Mouse (Mus musculus): ENCODE results near the gene Fv1. TPM values are rescaled to one million over a fixed set of nuclear protein-coding genes. Genes with fewer than 3 reads are reported as not detected.
A peak's percentile ranks its signal among the peaks of the same experiment; 100 is the strongest.

Fv1 gene
- polyA plus RNA-seq, 1 experiment: 1.8 TPM

DNA sequence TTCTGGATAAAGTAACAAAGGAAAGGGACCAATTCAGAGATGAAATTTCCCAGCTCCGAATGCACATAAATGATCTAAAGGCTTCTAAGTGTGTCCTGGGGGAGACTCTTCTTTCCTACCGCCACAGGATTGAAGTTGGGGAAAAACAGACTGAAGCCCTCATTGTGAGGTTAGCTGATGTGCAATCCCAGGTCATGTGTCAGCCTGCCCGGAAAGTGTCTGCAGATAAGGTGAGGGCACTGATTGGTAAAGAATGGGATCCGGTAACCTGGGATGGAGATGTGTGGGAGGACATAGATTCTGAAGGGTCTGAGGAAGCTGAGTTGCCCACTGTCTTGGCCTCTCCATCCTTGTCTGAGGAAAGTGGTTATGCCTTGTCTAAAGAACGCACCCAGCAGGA is 459 bp downstream of the Fv1 start:
- H3K4me1 ChIP-seq (ENCODE audit: control insufficient read depth, insufficient read depth, low read length): peaks cover 12% of the 10 kb centered on the region
- H3K36me3 ChIP-seq (ENCODE audit: control insufficient read depth, insufficient read depth, low read length): peaks cover 2% of the 10 kb centered on the region; the same call in 1 of the 2 replicates
- H3K4me3 ChIP-seq (ENCODE audit: control insufficient read depth, low read depth, low read length): peak overlapping the region; percentile 98
- TF ChIP-seq POLR2A (IDR thresholded peaks at IDR 0.05; ENCODE audit: control insufficient read depth, low read depth, low read length): no peak
- no peak for TF ChIP-seq CTCF (IDR thresholded peaks at IDR 0.05; ENCODE audit: control insufficient read depth, insufficient read depth, insufficient replicate concordance, low read depth, low read length)
- peak overlapping the region; percentile 61 for H3K27ac ChIP-seq (ENCODE audit: control insufficient read depth, insufficient read depth, low read depth, low read length)
- no peaks in the 10 kb centered on the region for H3K27me3 ChIP-seq (ENCODE audit: control insufficient read depth, insufficient read depth, low read length)

DNA sequence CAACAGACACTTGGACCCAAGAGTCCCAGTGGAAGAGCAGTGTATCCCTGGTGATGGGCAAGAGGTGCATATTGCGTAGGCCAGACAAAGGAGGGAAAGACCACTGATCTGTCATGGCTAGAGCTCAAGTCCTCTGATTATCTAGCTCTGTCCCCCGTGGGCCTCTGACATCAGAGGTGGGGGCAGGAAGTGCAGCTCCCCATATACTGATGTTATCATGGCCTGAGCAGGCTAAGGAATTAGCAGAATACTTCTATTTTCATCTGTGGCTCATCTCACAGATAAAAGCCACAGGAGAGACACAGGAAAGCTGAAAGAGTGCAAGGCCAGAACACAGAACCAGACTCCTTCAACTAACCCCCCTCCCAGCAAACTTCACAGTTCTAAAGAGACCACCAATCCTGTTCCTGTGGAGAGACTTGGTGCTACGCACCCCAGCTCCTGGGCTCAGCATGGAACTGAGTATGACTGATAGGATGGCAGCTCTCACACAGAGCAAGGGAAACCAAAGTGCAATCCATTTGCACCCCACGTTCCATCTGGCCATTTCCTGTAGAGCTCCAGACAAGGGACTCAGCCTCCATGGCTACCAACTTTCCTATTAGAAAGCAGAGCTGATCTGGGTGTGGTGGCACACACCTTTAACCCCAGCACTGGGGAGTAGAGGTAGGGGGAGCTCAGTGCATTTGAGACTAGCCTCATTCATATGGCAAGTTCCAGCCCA is 7.2 kb downstream of the Fv1 start:
- Histone ChIP-seq H3K4me1 (ENCODE audit: control insufficient read depth, insufficient read depth, low read length) (no peaks in the 10 kb centered on the region), H3K27ac (ENCODE audit: control insufficient read depth, insufficient read depth, low read depth, low read length) (no peak overlapping the region), H3K27me3 (ENCODE audit: control insufficient read depth, insufficient read depth, low read length) (no peaks in the 10 kb centered on the region), H3K4me3 (ENCODE audit: control insufficient read depth, low read depth, low read length) (no peak overlapping the region), H3K36me3 (ENCODE audit: control insufficient read depth, insufficient read depth, low read length) (peaks cover 7% of the 10 kb centered on the region)
- no peak for TF ChIP-seq CTCF (IDR thresholded peaks at IDR 0.05; ENCODE audit: control insufficient read depth, insufficient read depth, insufficient replicate concordance, low read depth, low read length)
- no peak for TF ChIP-seq POLR2A (IDR thresholded peaks at IDR 0.05; ENCODE audit: control insufficient read depth, low read depth, low read length)

DNA sequence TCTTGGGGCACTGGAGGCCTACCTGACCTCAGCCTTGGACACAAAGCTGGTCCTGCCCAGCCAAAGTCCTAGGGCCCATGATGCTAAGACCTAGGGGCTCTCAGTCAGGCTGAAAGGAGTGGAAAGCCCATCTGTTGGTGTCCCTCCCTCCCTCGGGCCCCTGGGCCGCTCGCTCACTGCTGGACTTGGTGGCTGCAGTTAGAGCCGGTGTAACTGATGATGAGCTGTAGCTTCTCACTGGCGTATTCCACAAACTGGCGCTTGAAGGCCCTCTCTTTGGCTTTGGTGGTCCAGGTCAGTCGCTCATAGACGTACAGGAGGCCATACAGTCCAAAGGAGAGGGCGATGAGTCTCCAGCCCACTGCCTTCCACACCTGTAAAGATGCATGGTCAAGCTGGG is 9.8 kb downstream of the Fv1 start:
- Histone ChIP-seq H3K4me1 (ENCODE audit: control insufficient read depth, insufficient read depth, low read length) (no peaks in the 10 kb centered on the region), H3K27ac (ENCODE audit: control insufficient read depth, insufficient read depth, low read depth, low read length) (no peak overlapping the region), H3K4me3 (ENCODE audit: control insufficient read depth, low read depth, low read length) (no peak overlapping the region), H3K27me3 (ENCODE audit: control insufficient read depth, insufficient read depth, low read length) (no peaks in the 10 kb centered on the region), H3K36me3 (ENCODE audit: control insufficient read depth, insufficient read depth, low read length) (peaks cover 17% of the 10 kb centered on the region)
- TF ChIP-seq CTCF (IDR thresholded peaks at IDR 0.05; ENCODE audit: control insufficient read depth, insufficient read depth, insufficient replicate concordance, low read depth, low read length) (no peak), POLR2A (IDR thresholded peaks at IDR 0.05; ENCODE audit: control insufficient read depth, low read depth, low read length) (no peak)

DNA sequence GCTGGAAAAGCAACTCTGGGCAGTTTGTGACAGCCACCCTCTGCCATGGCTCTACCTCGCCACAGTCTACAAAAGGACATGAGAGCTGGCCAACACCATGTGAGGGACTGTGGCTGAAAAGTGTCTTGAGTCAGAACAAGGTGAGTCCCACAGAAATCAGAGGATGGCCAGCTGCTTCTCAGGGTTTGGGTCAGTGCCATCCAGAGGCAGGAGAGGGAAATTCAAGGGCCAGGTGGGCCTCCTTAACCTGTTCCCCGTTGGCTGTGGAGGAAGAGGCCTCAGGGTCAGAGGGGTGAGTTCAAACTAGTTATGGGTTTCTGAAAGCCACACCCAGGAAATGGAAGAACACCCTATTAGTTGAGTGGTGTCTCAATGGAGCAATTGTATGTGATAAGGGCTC is 10.7 kb downstream of the Fv1 start:
- Histone ChIP-seq H3K27me3 (ENCODE audit: control insufficient read depth, insufficient read depth, low read length) (no peaks in the 10 kb centered on the region), H3K4me1 (ENCODE audit: control insufficient read depth, insufficient read depth, low read length) (no peaks in the 10 kb centered on the region), H3K27ac (ENCODE audit: control insufficient read depth, insufficient read depth, low read depth, low read length) (no peak overlapping the region), H3K4me3 (ENCODE audit: control insufficient read depth, low read depth, low read length) (no peak overlapping the region), H3K36me3 (ENCODE audit: control insufficient read depth, insufficient read depth, low read length) (peaks cover 18% of the 10 kb centered on the region)
- TF ChIP-seq CTCF (IDR thresholded peaks at IDR 0.05; ENCODE audit: control insufficient read depth, insufficient read depth, insufficient replicate concordance, low read depth, low read length) (no peak), POLR2A (IDR thresholded peaks at IDR 0.05; ENCODE audit: control insufficient read depth, low read depth, low read length) (no peak)

DNA sequence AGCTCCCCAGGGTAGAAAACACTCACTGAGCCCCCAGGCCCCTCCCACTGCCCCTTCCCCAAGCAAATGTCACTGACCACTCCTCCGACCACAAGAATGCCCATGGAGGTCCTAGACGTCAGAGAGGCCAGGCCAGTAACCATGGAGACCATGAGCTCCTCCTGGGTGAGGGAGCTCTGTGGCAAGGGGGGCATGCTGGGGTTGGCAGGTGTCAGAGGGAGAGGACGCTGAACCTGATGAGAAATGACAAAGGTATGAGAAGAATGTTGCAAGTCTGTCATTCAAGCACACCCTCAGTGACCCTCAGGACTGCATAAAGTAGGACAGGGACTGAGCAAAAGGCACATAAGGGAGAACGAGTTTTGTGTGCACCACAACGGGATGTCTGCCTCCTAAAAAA is 11.1 kb downstream of the Fv1 start:
- Histone ChIP-seq H3K27ac (ENCODE audit: control insufficient read depth, insufficient read depth, low read depth, low read length) (no peak overlapping the region), H3K4me3 (ENCODE audit: control insufficient read depth, low read depth, low read length) (no peak overlapping the region), H3K27me3 (ENCODE audit: control insufficient read depth, insufficient read depth, low read length) (no peaks in the 10 kb centered on the region), H3K36me3 (ENCODE audit: control insufficient read depth, insufficient read depth, low read length) (peaks cover 18% of the 10 kb centered on the region), H3K4me1 (ENCODE audit: control insufficient read depth, insufficient read depth, low read length) (no peaks in the 10 kb centered on the region)
- TF ChIP-seq POLR2A (IDR thresholded peaks at IDR 0.05; ENCODE audit: control insufficient read depth, low read depth, low read length): no peak
- TF ChIP-seq CTCF (IDR thresholded peaks at IDR 0.05; ENCODE audit: control insufficient read depth, insufficient read depth, insufficient replicate concordance, low read depth, low read length): no peak

DNA sequence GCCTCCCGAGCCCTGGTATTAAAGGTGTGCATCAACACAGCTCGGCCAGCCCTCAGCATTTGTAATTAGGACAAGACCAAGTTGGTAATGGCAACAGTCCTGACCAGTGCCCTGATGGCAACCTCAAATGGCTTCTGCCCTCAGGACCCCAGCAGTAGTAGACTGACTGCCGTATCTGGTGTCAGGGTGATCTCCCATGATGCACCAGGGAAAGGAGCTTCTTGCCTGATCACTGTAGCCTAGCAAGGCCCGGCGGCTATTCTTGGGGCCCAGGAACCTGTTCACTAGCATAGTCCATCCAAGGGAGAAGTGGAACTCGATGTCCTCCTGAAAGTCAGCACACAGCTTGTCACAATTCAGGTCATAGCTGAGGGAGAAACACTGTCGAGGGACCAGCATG is 13.0 kb downstream of the Fv1 start:
- Histone ChIP-seq H3K4me1 (ENCODE audit: control insufficient read depth, insufficient read depth, low read length) (no peaks in the 10 kb centered on the region), H3K36me3 (ENCODE audit: control insufficient read depth, insufficient read depth, low read length) (peaks cover 15% of the 10 kb centered on the region)
- no peak for TF ChIP-seq POLR2A (IDR thresholded peaks at IDR 0.05; ENCODE audit: control insufficient read depth, low read depth, low read length)
- TF ChIP-seq CTCF (IDR thresholded peaks at IDR 0.05; ENCODE audit: control insufficient read depth, insufficient read depth, insufficient replicate concordance, low read depth, low read length): no peak

DNA sequence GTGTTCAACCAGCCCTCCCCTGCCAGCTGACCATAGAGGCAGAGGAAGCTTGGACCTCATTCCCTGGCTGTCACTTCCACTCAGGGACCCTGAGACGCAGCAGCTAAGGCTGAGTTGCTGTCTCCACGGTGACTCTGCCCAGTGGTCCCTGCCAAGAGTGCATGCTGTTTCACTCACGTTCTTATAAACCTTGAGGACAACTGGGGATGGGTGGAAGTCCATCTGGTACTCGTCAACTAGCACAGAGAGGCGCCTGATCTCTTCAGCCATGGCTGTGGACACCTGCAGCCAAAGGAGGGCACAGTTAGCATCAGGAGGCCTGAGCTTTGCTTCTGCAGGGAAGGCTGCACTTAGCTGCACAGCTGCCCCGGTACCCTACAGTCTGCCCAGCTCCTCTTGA is 14.3 kb downstream of the Fv1 start:
- H3K27ac ChIP-seq (ENCODE audit: control insufficient read depth, insufficient read depth, low read depth, low read length): no peak overlapping the region
- no peaks in the 10 kb centered on the region for H3K27me3 ChIP-seq (ENCODE audit: control insufficient read depth, insufficient read depth, low read length)
- H3K4me1 ChIP-seq (ENCODE audit: control insufficient read depth, insufficient read depth, low read length): no peaks in the 10 kb centered on the region
- TF ChIP-seq POLR2A (IDR thresholded peaks at IDR 0.05; ENCODE audit: control insufficient read depth, low read depth, low read length) (no peak), CTCF (IDR thresholded peaks at IDR 0.05; ENCODE audit: control insufficient read depth, insufficient read depth, insufficient replicate concordance, low read depth, low read length) (no peak)
- H3K36me3 ChIP-seq (ENCODE audit: control insufficient read depth, insufficient read depth, low read length): peaks cover 15% of the 10 kb centered on the region
- H3K4me3 ChIP-seq (ENCODE audit: control insufficient read depth, low read depth, low read length): no peak overlapping the region

More for the DNA sequence above, 13.0 kb downstream of the Fv1 start:
- H3K27me3 ChIP-seq (ENCODE audit: control insufficient read depth, insufficient read depth, low read length): no peaks in the 10 kb centered on the region
- H3K4me3 ChIP-seq (ENCODE audit: control insufficient read depth, low read depth, low read length): no peak overlapping the region
- H3K27ac ChIP-seq (ENCODE audit: control insufficient read depth, insufficient read depth, low read depth, low read length): no peak overlapping the region

All from testis, adult 2 months (tissue).